Mouse (Mus musculus): ENCODE data around the gene Fbxl2.
A peak's percentile ranks its signal among the peaks of the same experiment; 100 is the strongest.

The Fbxl2 gene

GRCm38 (mm10) chr9:113973857-113974256 is 72.1 kb downstream of the Fbxl2 start:
- DNase-seq (ENCODE audit: low spot score): no peak

- DNase-seq (ENCODE audit: low spot score): no peak
Measured at GRCm38 (mm10) chr9:113971615-113972014, 74.4 kb downstream of the Fbxl2 start.

- DNase-seq (ENCODE audit: low spot score): no peak
Measured at GRCm38 (mm10) chr9:113970041-113970440, 76.0 kb downstream of the Fbxl2 start.

DNA sequence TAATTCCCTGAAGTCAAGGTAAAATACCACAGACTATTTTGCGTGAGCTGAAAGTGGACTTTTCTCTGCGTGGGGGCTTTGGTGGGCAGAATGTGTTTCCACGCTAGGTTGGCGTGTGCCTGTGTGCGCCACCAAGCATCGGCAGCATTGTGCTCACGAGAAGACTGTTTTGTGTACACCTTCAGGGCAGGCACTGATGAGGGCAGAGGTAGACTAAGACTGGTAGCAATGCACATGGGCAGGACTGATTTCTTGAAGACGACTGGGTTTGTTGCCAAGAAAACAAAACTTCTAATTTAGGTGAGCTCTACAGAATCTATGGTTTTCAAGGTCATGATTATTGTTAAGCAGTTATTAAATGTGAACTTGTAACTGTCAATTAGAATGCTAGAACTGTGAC is 76.6 kb downstream of the Fbxl2 start:
- DNase-seq (ENCODE audit: low spot score): no peak

GRCm38 (mm10) chr9:113968967-113969366 is 77.0 kb downstream of the Fbxl2 start:
- no peak for DNase-seq (ENCODE audit: low spot score)

GRCm38 (mm10) chr9:113966838-113967237 is 79.2 kb downstream of the Fbxl2 start:
- no peak for DNase-seq (ENCODE audit: low spot score)

DNA sequence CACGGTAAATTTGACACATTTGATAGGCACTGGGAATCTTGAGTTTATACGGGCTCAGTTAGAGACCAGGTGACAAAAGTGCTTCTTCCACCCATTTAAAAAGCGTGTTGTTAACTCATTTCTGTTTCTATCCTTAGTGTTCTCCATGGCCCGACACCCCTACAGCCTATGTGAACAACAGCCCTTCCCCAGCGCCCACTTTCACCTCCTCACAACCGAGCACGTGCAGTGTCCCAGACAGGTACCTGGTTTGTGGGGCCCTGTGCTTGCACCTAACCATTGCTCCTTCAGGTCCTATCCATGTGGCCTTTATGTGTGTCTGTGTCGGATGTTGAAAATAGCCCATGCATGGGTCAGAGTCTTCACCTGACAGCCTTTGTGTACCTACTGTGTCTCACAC is 81.6 kb downstream of the Fbxl2 start:
- DNase-seq (ENCODE audit: low spot score): no peak

GRCm38 (mm10) chr9:113963718-113964117 is 82.3 kb downstream of the Fbxl2 start:
- no peak for DNase-seq (ENCODE audit: low spot score)

DNA sequence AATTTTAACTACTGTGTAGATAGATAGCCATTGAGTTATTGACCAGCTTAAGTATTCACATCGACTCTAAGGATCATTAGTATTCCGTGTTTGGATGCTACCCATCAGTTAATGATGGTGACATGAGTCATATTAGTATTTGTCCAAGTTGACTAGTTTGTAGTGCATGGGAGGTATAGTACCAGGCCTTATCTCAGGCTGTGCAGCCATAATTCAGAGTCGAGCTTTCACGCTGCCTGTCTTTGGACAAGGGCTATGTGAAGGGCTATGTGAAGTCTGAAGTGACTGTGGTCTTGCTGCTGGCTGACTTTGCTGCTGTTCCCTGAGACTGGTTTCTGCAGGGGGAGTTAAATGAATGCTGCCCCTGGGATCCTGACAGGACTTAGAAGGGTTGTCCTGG is 88.2 kb downstream of the Fbxl2 start:
- DNase-seq (ENCODE audit: low spot score): no peak

GRCm38 (mm10) chr9:113947216-113947615 is 98.8 kb downstream of the Fbxl2 start:
- DNase-seq (ENCODE audit: low spot score): no peak

DNA sequence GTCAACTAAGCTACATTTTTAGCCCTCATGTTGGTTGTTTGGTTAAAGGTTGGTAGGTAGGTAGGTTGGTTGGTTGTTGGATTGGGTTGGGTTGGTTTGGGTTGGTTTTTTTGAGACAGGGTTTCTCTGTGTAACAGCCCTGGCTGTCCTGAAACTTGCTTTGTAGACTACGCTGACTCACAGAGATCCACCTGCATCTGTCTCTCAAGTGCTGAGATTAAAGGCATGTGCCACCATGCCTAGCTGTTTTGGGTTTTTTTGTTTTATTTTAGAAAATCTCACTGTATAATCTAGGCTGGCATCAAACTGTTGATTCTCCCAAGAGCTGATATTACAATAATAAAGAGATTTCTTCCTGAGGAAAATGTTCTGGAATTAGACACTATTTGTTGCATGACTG is 102.6 kb downstream of the Fbxl2 start:
- DNase-seq (ENCODE audit: low spot score): no peak

DNA sequence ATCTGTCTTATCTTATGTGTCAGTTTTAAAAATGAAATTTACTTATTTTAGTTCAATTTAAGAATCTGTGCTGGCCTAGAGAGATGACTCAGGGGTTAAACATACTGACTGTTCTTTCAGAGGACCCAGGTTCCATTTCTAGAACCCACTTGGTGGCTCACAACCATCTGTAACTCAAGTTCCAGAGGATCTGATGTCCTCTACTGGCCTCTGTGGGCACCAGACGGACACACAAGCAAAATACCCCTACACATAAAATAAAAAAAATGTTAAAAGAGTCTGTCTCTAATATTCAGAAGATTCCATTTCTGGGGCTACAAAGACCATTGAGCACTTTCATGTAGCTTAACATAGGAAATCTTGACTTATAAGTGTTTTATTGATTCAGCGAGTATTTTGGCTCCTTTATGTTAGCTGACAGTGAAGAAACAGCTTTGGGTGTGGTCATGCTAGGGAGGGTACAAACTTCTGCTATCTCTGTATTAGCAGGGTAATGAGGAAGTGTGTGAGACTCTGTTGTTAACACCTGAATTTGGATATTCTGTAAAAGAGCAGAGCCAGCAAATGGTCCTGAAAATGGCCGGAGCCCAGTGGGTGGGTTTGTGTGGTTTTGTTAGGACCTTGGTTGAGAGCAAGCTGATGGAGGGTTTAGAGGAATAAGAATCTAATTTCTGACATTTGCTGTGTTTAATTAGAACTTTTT is 104.7 kb downstream of the Fbxl2 start:
- no peak for DNase-seq (ENCODE audit: low spot score)

GRCm38 (mm10) chr9:113939063-113939850 is 106.7 kb downstream of the Fbxl2 start:
- no peak for DNase-seq (ENCODE audit: low spot score)

DNA sequence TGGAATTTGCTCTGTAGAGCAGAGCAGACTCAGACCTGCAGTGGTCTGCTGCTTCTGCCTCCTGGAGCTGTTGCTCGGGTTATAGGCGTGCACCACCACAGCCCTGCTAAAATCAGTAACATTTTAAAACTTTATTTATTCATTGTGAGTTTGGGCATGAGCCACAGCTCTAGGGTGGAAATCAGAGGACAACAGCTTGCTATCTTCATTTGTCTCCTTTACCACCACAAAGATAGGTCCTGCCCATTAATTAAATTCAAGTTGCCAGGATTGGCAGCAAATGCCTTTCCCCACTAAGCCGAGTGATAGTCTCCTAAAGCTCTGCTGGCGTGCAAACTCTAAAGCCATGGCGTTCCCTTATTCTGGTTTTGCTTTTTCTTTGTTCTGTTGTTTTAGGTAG is 110.4 kb downstream of the Fbxl2 start:
- DNase-seq (ENCODE audit: low spot score): no peak

GRCm38 (mm10) chr9:113932501-113932900 is 113.5 kb downstream of the Fbxl2 start:
- DNase-seq (ENCODE audit: low spot score): no peak

- DNase-seq (ENCODE audit: low spot score): peak; percentile 8
Measured at GRCm38 (mm10) chr9:113932100-113932470, 113.9 kb downstream of the Fbxl2 start.

DNA sequence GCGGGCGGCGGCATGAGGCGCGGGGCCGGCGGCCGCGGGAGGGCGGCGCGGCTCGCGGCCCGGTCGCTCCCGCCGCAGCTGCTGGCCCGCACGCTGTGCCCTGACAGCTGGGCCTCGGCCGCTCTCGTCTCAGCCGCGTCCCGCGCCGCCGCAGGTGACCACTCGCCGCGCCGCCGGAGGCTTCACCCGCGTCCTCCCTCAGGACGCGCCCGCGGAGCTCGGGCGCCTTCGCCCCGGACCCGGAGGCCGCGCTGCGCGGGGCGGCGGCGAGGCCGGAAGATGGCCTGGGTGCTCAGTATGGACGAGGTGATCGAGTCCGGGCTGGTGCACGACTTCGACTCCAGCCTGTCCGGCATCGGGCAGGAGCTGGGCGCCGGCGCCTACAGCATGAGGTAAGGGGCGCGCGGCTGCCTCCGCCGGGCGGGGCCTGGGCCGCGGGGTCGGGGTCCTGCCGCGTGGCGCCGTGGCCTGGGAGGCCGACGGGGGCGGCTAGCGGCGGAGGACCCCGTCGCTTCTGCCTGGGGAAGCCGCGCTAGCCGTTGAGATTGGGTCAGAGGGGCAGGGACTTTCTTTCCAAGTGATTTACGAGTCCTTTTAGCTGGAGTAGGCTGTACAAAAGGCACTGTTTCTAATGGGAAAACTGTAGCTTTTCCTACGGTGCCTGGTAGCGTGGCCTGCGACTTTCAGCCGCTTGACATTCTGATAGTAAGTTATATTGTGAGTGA is 114.5 kb downstream of the Fbxl2 start:
- DNase-seq (ENCODE audit: low spot score): peak; percentile 15

GRCm38 (mm10) chr9:113930534-113931374 is 115.2 kb downstream of the Fbxl2 start, which contains the start of gene Ubp1:
Ubp1 (plus strand) TSS chr9:113930934.
- DNase-seq (ENCODE audit: low spot score): peak; percentile 95

DNA sequence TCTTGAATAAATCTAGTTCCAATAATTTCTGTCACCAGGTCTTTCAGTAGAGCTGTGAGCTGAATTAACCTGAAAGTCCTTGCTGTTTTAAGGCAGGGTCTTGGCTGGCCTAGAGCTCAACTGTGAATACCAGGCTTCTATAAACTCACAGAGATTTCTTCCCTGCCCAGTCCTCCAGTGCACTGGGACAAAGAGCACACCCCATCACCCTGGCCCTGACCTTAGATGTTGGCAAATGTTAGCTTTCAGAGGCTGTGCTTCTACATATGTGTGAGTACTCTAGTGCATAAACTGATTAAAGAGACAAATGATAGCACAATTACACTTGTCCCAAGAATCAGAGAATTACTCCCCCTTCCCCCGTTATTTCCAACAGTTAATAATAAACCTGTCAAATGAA is 116.3 kb downstream of the Fbxl2 start:
- no peak for DNase-seq (ENCODE audit: low spot score)

GRCm38 (mm10) chr9:113928591-113928990 is 117.4 kb downstream of the Fbxl2 start:
- no peak for DNase-seq (ENCODE audit: low spot score)

DNA sequence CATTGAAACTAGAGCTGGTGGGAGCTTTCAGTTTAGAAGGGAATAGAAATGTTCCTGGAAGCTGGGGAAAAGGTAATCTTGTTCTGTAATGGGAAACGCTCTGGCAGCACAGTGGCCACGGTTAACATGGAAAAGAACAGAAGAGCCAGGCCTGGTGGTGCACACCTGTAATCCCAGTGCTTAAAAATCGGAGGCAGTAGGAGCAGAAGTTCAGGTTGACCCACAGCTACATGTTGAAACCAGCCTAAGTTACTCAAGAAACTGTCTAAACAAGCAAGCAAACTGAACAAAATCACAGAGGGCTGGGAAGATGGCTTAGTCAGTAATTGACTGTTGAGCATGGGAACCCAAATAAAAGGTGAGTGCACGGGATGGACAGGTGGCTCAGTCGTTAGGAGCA is 121.1 kb downstream of the Fbxl2 start:
- no peak for DNase-seq (ENCODE audit: low spot score)

- no peak for DNase-seq (ENCODE audit: low spot score)
Measured at GRCm38 (mm10) chr9:113922677-113923076, 123.3 kb downstream of the Fbxl2 start.
